Mouse (Mus musculus): ENCODE data around the gene Dennd1a. TPM values are rescaled to one million over a fixed set of nuclear protein-coding genes. Genes with fewer than 3 reads are reported as not detected.

Dennd1a gene
- polyA plus RNA-seq, 1 experiment, result 36.2 TPM

- TF ChIP-seq POLR2A (IDR thresholded peaks at IDR 0.05; ENCODE audit: low read depth, low read length) (no peak), CTCF (conservative IDR thresholded peaks at IDR 0.05; ENCODE audit: insufficient read depth, insufficient read length, low read depth, low read length) (no peak)
- H3K4me1 ChIP-seq (ENCODE audit: control insufficient read depth, insufficient read depth, low read length), result no peaks in the 10 kb centered on the region
- 81% methylated on average over 2 of the region's 2 CpGs for WGBS
- no peak overlapping the region for H3K4me3 ChIP-seq (ENCODE audit: insufficient read depth, low read depth, low read length)
- no peaks in the 10 kb centered on the region for H3K27me3 ChIP-seq (replicated peaks; ENCODE audit: control insufficient read depth, insufficient read depth, low read length)
- no peak overlapping the region for H3K27ac ChIP-seq (ENCODE audit: insufficient read depth, low read depth, low read length)
- no peaks in the 10 kb centered on the region for H3K36me3 ChIP-seq (ENCODE audit: control insufficient read depth, insufficient read depth, low read length)
- DNase-seq, result no peak
Measured at GRCm38 (mm10) chr2:38211426-38211825, 75.8 kb downstream of the Dennd1a start.

- TF ChIP-seq CTCF (conservative IDR thresholded peaks at IDR 0.05; ENCODE audit: insufficient read depth, insufficient read length, low read depth, low read length) (no peak), POLR2A (IDR thresholded peaks at IDR 0.05; ENCODE audit: low read depth, low read length) (no peak)
- no peaks in the 10 kb centered on the region for H3K4me1 ChIP-seq (ENCODE audit: control insufficient read depth, insufficient read depth, low read length)
- H3K4me3 ChIP-seq (ENCODE audit: insufficient read depth, low read depth, low read length), result no peak overlapping the region
- no peak for DNase-seq
- H3K36me3 ChIP-seq (ENCODE audit: control insufficient read depth, insufficient read depth, low read length), result no peaks in the 10 kb centered on the region
- H3K27me3 ChIP-seq (replicated peaks; ENCODE audit: control insufficient read depth, insufficient read depth, low read length), result no peaks in the 10 kb centered on the region
- WGBS, result 96% methylated on average over 1 of the region's 1 CpGs
- H3K27ac ChIP-seq (ENCODE audit: insufficient read depth, low read depth, low read length), result no peak overlapping the region
Measured at GRCm38 (mm10) chr2:38207752-38208151, 79.4 kb downstream of the Dennd1a start.

DNA sequence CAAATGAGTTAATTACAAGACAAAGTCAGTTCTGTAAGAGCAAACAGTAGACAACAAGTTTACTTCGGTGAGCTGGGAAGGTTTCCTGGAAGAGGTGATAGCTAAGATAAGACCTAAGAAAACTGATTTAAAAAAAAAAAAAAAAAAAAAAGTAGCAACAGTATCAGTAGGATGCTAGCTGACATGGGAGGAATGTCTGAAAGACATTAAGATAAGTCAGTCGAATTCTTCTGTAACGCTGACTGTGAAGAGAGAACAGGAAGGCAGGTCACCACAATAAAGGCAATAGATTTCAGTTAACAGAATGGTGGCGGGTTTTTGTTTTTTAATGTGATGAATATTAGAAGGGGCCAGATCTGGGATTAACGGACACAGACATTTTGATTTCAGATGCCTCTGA, 81.9 kb downstream of the Dennd1a start:
- Histone ChIP-seq H3K4me1 (ENCODE audit: control insufficient read depth, insufficient read depth, low read length) (no peaks in the 10 kb centered on the region), H3K27me3 (replicated peaks; ENCODE audit: control insufficient read depth, insufficient read depth, low read length) (no peaks in the 10 kb centered on the region), H3K36me3 (ENCODE audit: control insufficient read depth, insufficient read depth, low read length) (no peaks in the 10 kb centered on the region), H3K4me3 (ENCODE audit: insufficient read depth, low read depth, low read length) (no peak overlapping the region), H3K27ac (ENCODE audit: insufficient read depth, low read depth, low read length) (peak overlapping the region; percentile 16; the same call in 1 of the 2 replicates)
- TF ChIP-seq CTCF (conservative IDR thresholded peaks at IDR 0.05; ENCODE audit: insufficient read depth, insufficient read length, low read depth, low read length) (no peak), POLR2A (IDR thresholded peaks at IDR 0.05; ENCODE audit: low read depth, low read length) (no peak)
- DNase-seq, result no peak
- 56% methylated on average over 5 of the region's 5 CpGs for WGBS

DNA sequence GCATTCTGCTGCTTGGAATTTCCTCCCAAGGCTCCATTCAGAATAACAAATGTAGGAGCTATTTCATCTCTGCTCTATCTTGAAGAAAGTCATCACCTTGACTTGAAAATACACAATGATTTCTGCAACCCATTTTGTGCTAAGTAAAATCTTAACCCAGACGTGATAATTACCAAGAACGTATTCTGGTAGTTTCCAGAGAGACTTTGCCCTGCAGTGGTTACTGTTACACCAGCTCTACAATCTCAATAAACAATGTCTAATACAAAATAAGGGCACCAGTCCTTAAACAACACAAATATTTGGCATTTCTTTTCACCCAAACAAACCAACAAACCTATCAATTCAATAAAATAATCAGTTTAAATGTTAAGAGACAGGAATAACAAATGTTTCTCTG, 82.5 kb downstream of the Dennd1a start:
- DNase-seq, result peak; percentile 64
- TF ChIP-seq POLR2A (IDR thresholded peaks at IDR 0.05; ENCODE audit: low read depth, low read length) (no peak), CTCF (conservative IDR thresholded peaks at IDR 0.05; ENCODE audit: insufficient read depth, insufficient read length, low read depth, low read length) (no peak)
- H3K27me3 ChIP-seq (replicated peaks; ENCODE audit: control insufficient read depth, insufficient read depth, low read length), result no peaks in the 10 kb centered on the region
- H3K36me3 ChIP-seq (ENCODE audit: control insufficient read depth, insufficient read depth, low read length), result no peaks in the 10 kb centered on the region
- 37% methylated on average over 2 of the region's 2 CpGs for WGBS
- H3K4me3 ChIP-seq (ENCODE audit: insufficient read depth, low read depth, low read length), result no peak overlapping the region
- no peak overlapping the region for H3K27ac ChIP-seq (ENCODE audit: insufficient read depth, low read depth, low read length)
- H3K4me1 ChIP-seq (ENCODE audit: control insufficient read depth, insufficient read depth, low read length), result no peaks in the 10 kb centered on the region

- WGBS, result 86% methylated on average over 1 of the region's 1 CpGs
- no peak overlapping the region for H3K27ac ChIP-seq (ENCODE audit: insufficient read depth, low read depth, low read length)
Measured at GRCm38 (mm10) chr2:38198072-38198471, 89.1 kb downstream of the Dennd1a start.

GRCm38 (mm10) chr2:38196199-38197060, 90.8 kb downstream of the Dennd1a start:
- TF ChIP-seq CTCF (conservative IDR thresholded peaks at IDR 0.05; ENCODE audit: insufficient read depth, insufficient read length, low read depth, low read length) (no peak), POLR2A (IDR thresholded peaks at IDR 0.05; ENCODE audit: low read depth, low read length) (no peak)

More at GRCm38 (mm10) chr2:38198072-38198471, 89.1 kb downstream of the Dennd1a start:
- Histone ChIP-seq H3K4me1 (ENCODE audit: control insufficient read depth, insufficient read depth, low read length) (peaks cover 2% of the 10 kb centered on the region; the same call in 1 of the 2 replicates), H3K27me3 (replicated peaks; ENCODE audit: control insufficient read depth, insufficient read depth, low read length) (no peaks in the 10 kb centered on the region), H3K36me3 (ENCODE audit: control insufficient read depth, insufficient read depth, low read length) (no peaks in the 10 kb centered on the region), H3K4me3 (ENCODE audit: insufficient read depth, low read depth, low read length) (no peak overlapping the region)
- DNase-seq, result no peak
- TF ChIP-seq POLR2A (IDR thresholded peaks at IDR 0.05; ENCODE audit: low read depth, low read length), result no peak
- no peak for TF ChIP-seq CTCF (conservative IDR thresholded peaks at IDR 0.05; ENCODE audit: insufficient read depth, insufficient read length, low read depth, low read length)

GRCm38 (mm10) chr2:38192007-38192406, 95.2 kb downstream of the Dennd1a start:
- no peak overlapping the region for H3K27ac ChIP-seq (ENCODE audit: insufficient read depth, low read depth, low read length)
- H3K4me3 ChIP-seq (ENCODE audit: insufficient read depth, low read depth, low read length), result no peak overlapping the region
- H3K36me3 ChIP-seq (ENCODE audit: control insufficient read depth, insufficient read depth, low read length), result no peaks in the 10 kb centered on the region
- DNase-seq, result no peak
- TF ChIP-seq POLR2A (IDR thresholded peaks at IDR 0.05; ENCODE audit: low read depth, low read length), result no peak
- no peak for TF ChIP-seq CTCF (conservative IDR thresholded peaks at IDR 0.05; ENCODE audit: insufficient read depth, insufficient read length, low read depth, low read length)
- peaks cover 2% of the 10 kb centered on the region; the same call in 1 of the 2 replicates for H3K4me1 ChIP-seq (ENCODE audit: control insufficient read depth, insufficient read depth, low read length)
- H3K27me3 ChIP-seq (replicated peaks; ENCODE audit: control insufficient read depth, insufficient read depth, low read length), result no peaks in the 10 kb centered on the region
- WGBS, result 98% methylated on average over 1 of the region's 1 CpGs

More at GRCm38 (mm10) chr2:38196199-38197060, 90.8 kb downstream of the Dennd1a start:
- Histone ChIP-seq H3K27me3 (replicated peaks; ENCODE audit: control insufficient read depth, insufficient read depth, low read length) (no peaks in the 10 kb centered on the region), H3K27ac (ENCODE audit: insufficient read depth, low read depth, low read length) (peak overlapping the region; percentile 38; the same call in 1 of the 2 replicates), H3K36me3 (ENCODE audit: control insufficient read depth, insufficient read depth, low read length) (no peaks in the 10 kb centered on the region), H3K4me1 (ENCODE audit: control insufficient read depth, insufficient read depth, low read length) (peaks cover 2% of the 10 kb centered on the region; the same call in 1 of the 2 replicates), H3K4me3 (ENCODE audit: insufficient read depth, low read depth, low read length) (no peak overlapping the region)
- peak; percentile 28 for DNase-seq
- 28% methylated on average over 9 of the region's 9 CpGs for WGBS
